Mouse (Mus musculus) stomach, embryonic 16.5 days (tissue): ENCODE results near the gene Gcdh. TPM values are rescaled to one million over a fixed set of nuclear protein-coding genes. Genes with fewer than 3 reads are reported as not detected.

Source experiments
- ATAC-seq: fragments of 200-750 bp; cut with Nextera tagmentation; 2 replicates; pipeline ENCODE4 v1.8.0; 2017; ENCODE audit warnings: moderate number of reproducible peaks, moderate TSS enrichment; ENCODE audit not compliant: insufficient read depth, low FRiP score
- H3K27ac ChIP-seq: fragments of 300-500 bp; sonication (generic); 2 replicates; pipeline ENCODE4 v1.5.1; 2014; ENCODE audit warnings: low read length
- H3K27me3 ChIP-seq: fragments of 300-500 bp; sonication (generic); 2 replicates; pipeline ENCODE4 v1.6.1; 2014; ENCODE audit warnings: low read length, control low read depth, mixed read lengths; ENCODE audit not compliant: control insufficient read depth, insufficient read depth
- H3K36me3 ChIP-seq: fragments of 300-500 bp; sonication (generic); 2 replicates; pipeline ENCODE4 v1.6.1; 2014; ENCODE audit warnings: low read length; ENCODE audit not compliant: control insufficient read depth, insufficient read depth
- H3K4me1 ChIP-seq: fragments of 300-500 bp; sonication (generic); 2 replicates; pipeline ENCODE4 v1.6.1; 2014; ENCODE audit warnings: low read length, control low read depth, mixed read lengths; ENCODE audit not compliant: control insufficient read depth, insufficient read depth
- H3K4me2 ChIP-seq: fragments of 300-500 bp; sonication (generic); 2 replicates; pipeline ENCODE4 v1.6.1; 2014; ENCODE audit warnings: low read depth, low read length, mixed read lengths
- H3K4me3 ChIP-seq: fragments of 300-500 bp; sonication (generic); replicated peaks from 2 replicates; pipeline ENCODE4 v1.5.1; 2014; ENCODE audit warnings: mild to moderate bottlenecking, low read length
- H3K9ac ChIP-seq: fragments of 300-500 bp; sonication (generic); 2 replicates; pipeline ENCODE4 v1.6.1; 2014; ENCODE audit warnings: low read length
- H3K9me3 ChIP-seq: fragments of 300-500 bp; sonication (generic); replicated peaks from 2 replicates; pipeline ENCODE4 v1.6.1; 2016; ENCODE audit warnings: low read length, control low read depth; ENCODE audit not compliant: control insufficient read depth
- WGBS: fragments of 180-500 bp; shearing (Covaris S2); extraction: QIAGEN DNeasy Blood & Tissue Kit; methylation state at CpG from one replicate; pipeline ENCODE4 v1.1.7; 2014; 5-methylcytosine and 5-hydroxymethylcytosine counted together
- polyA plus RNA-seq: library from polyadenylated mRNA; unstranded; fragments of >200 nt; fragmentation: Nextera tagmentation; extraction: Ambion mirVana; gene quantifications from 2 replicates; pipeline ENCODE4 v1.2.1, GENCODE M21; 2015

Gene Gcdh
- polyA plus RNA-seq, 1 experiment from 2014 or later = 41.1 TPM

DNA sequence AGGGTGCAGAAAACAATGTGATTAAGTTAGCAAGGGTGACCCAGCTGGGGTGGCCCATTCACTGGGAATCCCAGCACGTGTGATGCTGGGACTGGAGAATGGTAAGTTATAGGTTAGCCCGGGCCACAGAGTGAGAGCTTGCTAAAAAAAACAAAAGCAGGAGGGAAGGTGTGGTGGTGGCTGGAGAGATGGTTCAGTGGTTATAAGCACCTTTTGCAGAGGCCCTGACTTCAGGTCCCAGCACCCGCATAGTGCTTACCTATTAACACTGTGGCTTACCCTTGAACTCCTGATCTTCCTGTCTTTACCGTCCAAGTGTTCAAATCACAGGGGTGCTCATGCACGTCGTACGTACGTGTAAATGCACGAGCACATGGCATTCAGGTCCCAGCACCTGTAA is 13.3 kb upstream of the Gcdh start:
- WGBS = 91% methylated on average over 9 of the region's 9 CpGs
- Histone ChIP-seq H3K4me1 (peaks cover 16% of the 10 kb centered on the region), H3K4me3 (no peak overlapping the region), H3K9me3 (no peaks in the 10 kb centered on the region), H3K27me3 (peaks cover 10% of the 10 kb centered on the region), H3K36me3 (no peaks in the 10 kb centered on the region), H3K9ac (no peak overlapping the region), H3K27ac (no peak overlapping the region), H3K4me2 (no peak overlapping the region)
- ATAC-seq = no peak

DNA sequence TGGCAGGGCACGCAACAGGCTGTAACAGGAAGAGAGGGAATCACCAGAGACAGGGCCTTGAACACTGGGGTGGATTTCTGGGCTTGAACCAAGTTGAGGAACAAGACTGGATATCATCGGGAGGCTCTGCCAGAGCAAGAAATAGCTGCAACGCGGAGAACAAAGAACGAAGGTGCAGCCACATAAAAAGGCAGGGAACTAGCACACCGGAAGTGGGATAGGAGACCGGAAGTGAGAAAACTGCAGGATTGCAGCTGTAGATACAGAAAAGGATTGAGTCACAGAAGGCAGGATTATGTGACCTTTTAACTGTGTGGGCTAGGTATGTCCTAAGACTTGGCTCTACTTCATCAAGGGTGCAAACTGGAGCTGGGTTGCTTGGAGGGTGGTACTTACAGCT is 10.6 kb upstream of the Gcdh start:
- H3K9me3 ChIP-seq = no peaks in the 10 kb centered on the region
- H3K4me1 ChIP-seq = peaks cover 15% of the 10 kb centered on the region
- H3K4me3 ChIP-seq = no peak overlapping the region
- no peak overlapping the region for H3K4me2 ChIP-seq
- no peaks in the 10 kb centered on the region for H3K36me3 ChIP-seq
- 88% methylated on average over 7 of the region's 7 CpGs for WGBS
- H3K9ac ChIP-seq = no peak overlapping the region
- no peak for ATAC-seq
- no peak overlapping the region for H3K27ac ChIP-seq
- H3K27me3 ChIP-seq = no peaks in the 10 kb centered on the region

DNA sequence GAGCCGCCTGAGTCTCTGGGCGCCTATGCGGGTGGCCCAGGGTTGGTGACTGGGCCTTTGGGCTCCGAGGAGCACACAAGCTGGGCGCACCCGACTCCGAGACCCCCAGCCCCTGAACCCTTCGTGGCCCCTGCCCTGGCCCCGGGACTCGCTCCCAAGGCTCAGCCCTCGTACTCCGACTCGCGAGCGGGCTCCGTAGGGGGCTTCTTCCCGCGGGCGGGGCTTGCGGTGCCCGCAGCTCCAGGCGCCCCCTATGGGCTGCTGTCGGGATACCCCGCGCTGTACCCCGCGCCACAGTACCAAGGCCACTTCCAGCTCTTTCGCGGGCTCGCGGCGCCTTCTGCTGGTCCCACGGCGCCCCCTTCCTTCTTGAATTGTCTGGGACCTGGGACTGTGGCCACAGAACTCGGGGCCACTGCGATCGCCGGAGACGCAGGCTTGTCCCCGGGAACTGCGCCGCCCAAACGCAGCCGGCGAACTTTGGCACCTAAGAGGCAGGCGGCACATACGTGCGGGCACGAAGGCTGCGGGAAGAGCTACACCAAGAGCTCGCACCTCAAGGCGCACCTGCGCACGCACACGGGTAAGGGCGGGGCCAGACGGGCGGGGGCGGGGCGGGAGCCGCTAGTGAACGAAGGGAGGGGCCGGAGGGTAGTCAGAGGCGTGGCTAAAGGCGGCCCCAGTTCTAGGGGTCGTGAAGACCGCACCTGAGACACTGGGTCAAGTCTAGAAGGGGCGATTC is 9.4 kb upstream of the Gcdh start:
- H3K4me3 ChIP-seq = peak overlapping the region; percentile 67
- peak; percentile 90 for ATAC-seq
- no peaks in the 10 kb centered on the region for H3K36me3 ChIP-seq
- H3K4me2 ChIP-seq = peak overlapping the region; percentile 100
- peaks cover 9% of the 10 kb centered on the region; the same call in 1 of the 2 replicates for H3K4me1 ChIP-seq
- peak overlapping the region; percentile 90 for H3K9ac ChIP-seq
- no peaks in the 10 kb centered on the region for H3K27me3 ChIP-seq
- H3K9me3 ChIP-seq = no peaks in the 10 kb centered on the region
- WGBS = under 1% methylated on average over 68 of the region's 68 CpGs
- H3K27ac ChIP-seq = peak overlapping the region; percentile 84

DNA sequence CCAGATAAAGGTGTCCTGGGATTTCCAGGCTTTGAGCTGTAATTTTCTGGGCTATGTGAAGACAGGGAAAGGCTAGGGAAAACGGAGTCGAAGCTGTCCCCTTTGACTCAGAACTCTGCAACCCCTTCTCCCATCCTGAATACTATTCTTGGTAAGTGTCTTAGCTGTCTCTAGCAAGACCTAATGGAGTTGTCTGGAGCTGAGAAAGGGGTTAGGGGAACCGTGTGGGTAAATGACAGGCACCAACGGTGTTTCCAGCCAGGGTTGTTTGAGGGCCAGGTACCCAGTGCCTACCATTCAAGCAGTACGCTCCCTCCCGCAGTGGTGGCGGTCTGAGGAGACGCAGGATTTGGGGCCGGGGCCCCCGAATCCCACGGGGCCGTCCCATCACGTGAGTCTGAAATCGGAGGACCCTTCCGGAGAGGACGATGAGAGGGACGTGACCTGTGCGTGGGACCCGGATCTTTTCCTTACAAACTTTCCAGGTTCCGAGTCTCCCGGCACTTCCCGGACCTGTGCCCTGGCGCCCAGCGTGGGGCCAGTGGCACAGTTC is 8.7 kb upstream of the Gcdh start:
- H3K27me3 ChIP-seq = no peaks in the 10 kb centered on the region
- H3K9me3 ChIP-seq = no peaks in the 10 kb centered on the region
- peak overlapping the region; percentile 90 for H3K9ac ChIP-seq
- WGBS = 5% methylated on average over 24 of the region's 24 CpGs
- H3K4me2 ChIP-seq = peak overlapping the region; percentile 100
- H3K27ac ChIP-seq = peak overlapping the region; percentile 84
- ATAC-seq = no peak
- no peaks in the 10 kb centered on the region for H3K36me3 ChIP-seq
- H3K4me3 ChIP-seq = peak overlapping the region; percentile 67
- H3K4me1 ChIP-seq = peaks cover 9% of the 10 kb centered on the region; the same call in 1 of the 2 replicates

DNA sequence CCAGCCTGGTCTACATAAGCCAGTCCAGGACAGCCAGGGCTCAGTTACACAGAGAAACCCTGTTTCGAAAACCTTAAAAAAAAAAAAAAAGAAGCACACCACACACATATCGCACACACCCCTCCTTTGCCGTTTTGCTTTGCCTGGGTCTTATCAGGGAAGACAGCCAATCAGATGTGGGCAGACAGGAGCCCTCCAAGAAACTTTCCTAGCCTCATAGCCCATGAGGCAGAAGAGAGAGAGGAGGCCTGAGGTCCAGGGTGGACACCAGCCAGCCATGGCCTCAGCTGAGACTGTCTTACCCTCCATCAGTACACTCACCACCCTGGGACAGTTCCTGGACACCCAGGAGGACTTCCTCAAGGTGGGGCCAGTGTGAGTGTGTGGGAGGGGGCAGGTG is 8.0 kb upstream of the Gcdh start, which contains the start of gene Klf1:
Gene Klf1, plus strand, starts transcription at position 177 of the 400 bp plus-strand sequence.
- Histone ChIP-seq H3K27ac (peak within 1 kb of the TSS; percentile 84), H3K9me3 (no peaks in the 10 kb centered on the region), H3K27me3 (no peaks in the 10 kb centered on the region), H3K4me2 (peak within 1 kb of the TSS; percentile 100), H3K36me3 (no peaks in the 10 kb centered on the region), H3K4me3 (peak within 1 kb of the TSS; percentile 67), H3K4me1 (peaks cover 9% of the 10 kb centered on the region; the same call in 1 of the 2 replicates), H3K9ac (peak within 1 kb of the TSS; percentile 90)
- ATAC-seq = no peak
- 61% methylated on average over 3 of the region's 3 CpGs for WGBS

DNA sequence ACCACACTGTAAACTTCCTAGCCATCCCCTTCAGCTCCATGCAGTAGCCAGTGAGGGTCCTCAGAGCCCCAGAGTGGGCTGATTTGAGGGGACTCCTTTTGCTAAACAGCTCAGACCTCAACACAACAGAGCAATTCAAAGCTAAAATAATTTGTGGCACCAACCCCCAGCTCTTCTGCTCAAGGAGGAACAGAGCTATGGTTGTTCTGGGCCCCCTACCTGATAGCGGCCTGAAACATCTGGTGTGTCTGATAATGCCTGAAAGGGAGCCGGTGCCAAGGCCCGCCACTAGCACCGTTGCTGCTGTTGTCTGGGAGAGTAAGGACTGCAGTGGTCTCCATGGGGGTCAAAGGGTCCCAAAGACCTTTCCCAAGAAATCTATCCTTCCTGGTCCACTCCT is 7.3 kb upstream of the Gcdh start:
- 51% methylated on average over 4 of the region's 4 CpGs for WGBS
- no peak overlapping the region for H3K4me2 ChIP-seq
- H3K4me3 ChIP-seq = no peak overlapping the region
- peaks cover 9% of the 10 kb centered on the region; the same call in 1 of the 2 replicates for H3K4me1 ChIP-seq
- no peaks in the 10 kb centered on the region for H3K9me3 ChIP-seq
- H3K27ac ChIP-seq = no peak overlapping the region
- ATAC-seq = no peak
- no peaks in the 10 kb centered on the region for H3K27me3 ChIP-seq
- no peak overlapping the region for H3K9ac ChIP-seq
- H3K36me3 ChIP-seq = no peaks in the 10 kb centered on the region

DNA sequence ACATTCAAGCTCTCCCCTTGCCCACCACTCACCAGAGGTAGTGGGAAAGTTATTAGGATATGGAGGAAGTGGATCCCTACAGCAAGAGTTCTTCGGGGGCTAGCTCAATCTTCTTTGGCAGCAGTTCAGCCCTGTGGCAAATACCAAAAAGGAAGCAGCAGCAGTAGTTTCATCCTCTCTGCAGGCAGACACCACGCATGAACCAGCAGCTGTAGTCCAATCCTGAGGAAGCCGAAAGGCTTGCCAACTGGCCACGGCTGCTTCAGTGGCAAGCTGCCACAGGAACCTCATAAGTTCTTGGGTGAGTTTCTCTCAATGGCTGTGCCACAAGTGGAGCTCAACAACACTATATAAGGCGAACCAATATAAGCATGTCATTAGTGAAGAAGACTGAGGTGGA is 2.2 kb upstream of the Gcdh start:
- Histone ChIP-seq H3K36me3 (no peaks in the 10 kb centered on the region), H3K9ac (no peak overlapping the region), H3K4me3 (no peak overlapping the region), H3K4me1 (peaks cover 7% of the 10 kb centered on the region; the same call in 1 of the 2 replicates), H3K4me2 (no peak overlapping the region), H3K9me3 (no peaks in the 10 kb centered on the region), H3K27ac (no peak overlapping the region), H3K27me3 (no peaks in the 10 kb centered on the region)
- 83% methylated on average over 5 of the region's 5 CpGs for WGBS
- ATAC-seq = no peak

DNA sequence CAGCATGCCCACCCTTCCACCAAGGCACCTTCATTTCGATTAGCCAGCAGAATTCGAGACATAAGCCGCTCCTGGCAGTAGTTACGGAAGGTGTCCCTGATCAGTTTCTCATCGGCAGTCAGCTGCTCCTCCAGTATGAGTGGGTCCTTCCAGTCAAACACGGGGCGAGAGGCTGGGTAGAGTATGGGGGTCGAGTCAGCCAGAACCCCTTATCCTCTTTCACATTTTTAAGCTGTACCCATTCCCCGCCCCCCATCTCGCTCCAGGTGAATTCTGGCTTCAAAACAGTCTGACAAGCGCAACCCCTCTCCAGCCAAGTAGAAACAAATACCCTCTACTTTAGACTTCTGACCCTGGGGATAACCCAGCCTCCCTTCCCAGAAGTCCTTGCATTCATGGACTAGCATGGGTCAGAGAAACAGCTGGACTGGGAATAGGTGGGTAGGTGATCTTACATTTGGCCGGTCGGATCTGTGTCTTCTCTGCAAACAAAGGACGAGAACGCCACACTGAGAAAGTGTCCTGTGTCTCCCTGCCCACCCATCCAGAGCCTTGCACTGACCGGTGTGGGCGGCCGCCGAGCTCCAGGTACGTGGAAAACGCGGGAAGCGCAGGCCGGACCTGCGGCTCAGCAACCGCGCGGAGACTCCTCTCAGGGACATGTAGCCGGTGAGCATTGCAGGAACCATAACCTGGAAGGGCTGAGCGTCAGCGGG is 570 bp downstream of the Gcdh start:
- peak overlapping the region; percentile 85 for H3K4me3 ChIP-seq
- no peak overlapping the region for H3K27ac ChIP-seq
- WGBS = 9% methylated on average over 31 of the region's 31 CpGs
- no peaks in the 10 kb centered on the region for H3K9me3 ChIP-seq
- H3K4me2 ChIP-seq = peak overlapping the region; percentile 94
- H3K9ac ChIP-seq = peak overlapping the region; percentile 81
- no peaks in the 10 kb centered on the region for H3K36me3 ChIP-seq
- no peak for ATAC-seq
- peaks cover 7% of the 10 kb centered on the region; the same call in 1 of the 2 replicates for H3K4me1 ChIP-seq
- H3K27me3 ChIP-seq = no peaks in the 10 kb centered on the region

DNA sequence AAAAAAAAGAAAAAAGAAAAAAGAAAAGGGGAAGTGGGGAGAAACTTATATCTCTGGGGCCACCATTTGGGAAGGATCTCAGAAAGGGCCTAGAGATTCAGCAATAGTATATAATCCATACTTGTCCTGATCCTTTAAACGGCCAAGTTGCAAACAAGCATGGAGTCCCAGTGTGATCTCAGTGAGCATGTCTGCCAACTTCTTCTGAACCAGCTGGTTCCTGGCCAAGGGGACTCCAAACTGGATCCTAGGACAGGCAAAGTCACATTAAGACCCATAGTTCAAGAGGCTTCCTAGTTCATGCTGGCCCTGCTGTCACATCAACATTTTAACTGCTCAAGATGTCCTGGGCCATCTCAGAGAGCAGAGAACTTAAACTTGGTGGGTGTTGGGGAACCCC is 4.6 kb downstream of the Gcdh start:
- WGBS = 93% methylated on average over 1 of the region's 1 CpGs
- no peaks in the 10 kb centered on the region for H3K9me3 ChIP-seq
- no peak overlapping the region for H3K4me2 ChIP-seq
- H3K4me1 ChIP-seq = 0 out of 2 replicates have a peak, but pooled peaks cover 7% of the 10 kb centered on the region
- no peaks in the 10 kb centered on the region for H3K27me3 ChIP-seq
- ATAC-seq = no peak
- H3K27ac ChIP-seq = no peak overlapping the region
- H3K36me3 ChIP-seq = 0 out of 2 replicates have a peak, but pooled peaks cover 4% of the 10 kb centered on the region
- no peak overlapping the region for H3K4me3 ChIP-seq
- no peak overlapping the region for H3K9ac ChIP-seq
